Mouse (Mus musculus) MEL (cell line): ENCODE data around the gene Morc3.

ENCODE experiments used
- CTCF ChIP-seq, 3 experiments: IDR thresholded peaks in 2 of 3; conservative IDR thresholded peaks in 1 of 3; 2 replicates each; pipeline ENCODE4 v1.5.1; 2011 to 2012; ENCODE audit warnings: low read length in 3 of 3, low read depth in 2 of 3, mild to moderate bottlenecking in 2 of 3, improper control_type of control experiment in 1 of 3, inconsistent platforms in 1 of 3, mixed read lengths in 1 of 3, moderate library complexity in 1 of 3; ENCODE audit not compliant: control insufficient read depth in 1 of 3, insufficient read depth in 1 of 3, poor library complexity in 1 of 3, severe bottlenecking in 1 of 3
- E2F4 ChIP-seq: IDR thresholded peaks from 2 replicates; pipeline ENCODE4 v1.6.1; 2011; ENCODE audit warnings: low read depth, low read length, improper control_type of control experiment, borderline replicate concordance
- EP300 ChIP-seq, 2 experiments: IDR thresholded peaks; 2 replicates each; pipeline ENCODE4 v1.6.1; 2011; ENCODE audit warnings: improper control_type of control experiment in 2 of 2, low read length in 2 of 2, low read depth in 1 of 2, mild to moderate bottlenecking in 1 of 2
- KAT2A ChIP-seq: conservative IDR thresholded peaks from 2 replicates; pipeline ENCODE4 v1.6.1; 2012; ENCODE audit warnings: low read depth, low read length, improper control_type of control experiment, inconsistent platforms
- MEF2A ChIP-seq: IDR thresholded peaks from 2 replicates; pipeline ENCODE4 v1.6.1; 2014; ENCODE audit warnings: low read depth, mild to moderate bottlenecking, inconsistent platforms, low read length, improper control_type of control experiment; ENCODE audit not compliant: poor library complexity, insufficient replicate concordance, severe bottlenecking; ENCODE audit errors: extremely low read depth
- POLR2A ChIP-seq, 2 experiments: IDR thresholded peaks; 2 replicates each; pipeline ENCODE4 v1.6.1; 2011 to 2012; ENCODE audit warnings: low read length in 2 of 2, mild to moderate bottlenecking in 2 of 2, control low read depth in 1 of 2, improper control_type of control experiment in 1 of 2, low read depth in 1 of 2, moderate library complexity in 1 of 2; ENCODE audit not compliant: control insufficient read depth in 1 of 2, insufficient read depth in 1 of 2, poor library complexity in 1 of 2
- POLR2AphosphoS2 ChIP-seq: IDR thresholded peaks from 2 replicates; pipeline ENCODE4 v1.6.1; 2011; ENCODE audit warnings: low read length, improper control_type of control experiment
- RAD21 ChIP-seq: IDR thresholded peaks from 2 replicates; pipeline ENCODE4 v1.6.1; 2011; ENCODE audit warnings: mild to moderate bottlenecking, low read depth, low read length, improper control_type of control experiment
- RCOR1 ChIP-seq: IDR thresholded peaks from 2 replicates; pipeline ENCODE4 v1.6.1; 2012; ENCODE audit warnings: low read depth, mild to moderate bottlenecking, inconsistent platforms, low read length, improper control_type of control experiment
- SMC3 ChIP-seq: IDR thresholded peaks from 2 replicates; pipeline ENCODE4 v1.6.1; 2011; ENCODE audit warnings: low read depth, low read length, improper control_type of control experiment
- ZNF384 ChIP-seq: IDR thresholded peaks from 2 replicates; pipeline ENCODE4 v1.6.1; 2012; ENCODE audit warnings: low read depth, mild to moderate bottlenecking, inconsistent platforms, low read length, improper control_type of control experiment

DNA sequence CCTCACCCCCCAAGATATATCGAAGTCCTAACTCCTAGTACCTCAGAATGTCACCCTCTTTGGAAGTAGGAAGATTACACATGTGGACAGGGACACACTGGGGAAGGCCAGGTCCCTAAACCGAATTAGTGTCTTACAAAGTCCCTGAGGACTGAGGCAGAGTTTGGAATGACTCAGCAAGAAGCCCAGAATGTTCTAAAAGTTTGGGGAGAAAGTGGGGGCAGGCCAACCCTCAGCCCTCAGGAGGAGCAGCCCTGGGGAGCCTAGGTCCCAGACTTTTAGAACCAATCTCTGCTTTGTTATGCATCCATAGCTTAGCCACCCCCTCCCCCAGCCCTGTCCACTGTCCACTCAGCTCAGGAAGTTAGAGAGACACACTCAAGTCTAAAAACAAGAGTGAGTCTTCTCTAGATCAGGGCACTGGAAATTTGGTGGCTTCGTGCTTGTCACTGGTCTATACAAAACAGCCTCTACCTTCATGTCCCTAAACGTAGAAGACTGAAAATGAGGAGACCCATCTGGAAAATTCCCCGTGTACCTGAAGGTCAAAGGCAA is 91.0 kb downstream of the Morc3 start:
- no peak for TF ChIP-seq CTCF (IDR thresholded peaks at IDR 0.05 in 2 of 3, conservative IDR thresholded peaks at IDR 0.05 in 1 of 3; ENCODE audit: control insufficient read depth in 1 of 3, insufficient read depth in 1 of 3, low read depth in 2 of 3, low read length in 3 of 3, poor library complexity in 1 of 3, severe bottlenecking in 1 of 3)
- no peak for TF ChIP-seq RAD21
- no peak for TF ChIP-seq POLR2AphosphoS2
- TF ChIP-seq RCOR1 = no peak
- TF ChIP-seq POLR2A (IDR thresholded peaks at IDR 0.05; ENCODE audit: control insufficient read depth in 1 of 2, insufficient read depth in 1 of 2, low read depth in 1 of 2, low read length in 2 of 2, poor library complexity in 1 of 2) = no peak
- TF ChIP-seq MEF2A = no peak
- no peak for TF ChIP-seq KAT2A
- no peak for TF ChIP-seq E2F4
- no peak for TF ChIP-seq ZNF384
- no peak for TF ChIP-seq SMC3
- no peak for TF ChIP-seq EP300 (IDR thresholded peaks at IDR 0.05; ENCODE audit: low read depth in 1 of 2, low read length in 2 of 2)
